Mouse (Mus musculus) layer of hippocampus, postnatal 10 days (tissue): ENCODE data around the gene Gm5767. TPM values are rescaled to one million over a fixed set of nuclear protein-coding genes. Genes with fewer than 3 reads are reported as not detected.

Experiments
- DNase-seq, 2 experiments: peaks; one replicate each; pipeline ENCODE4 v3.0.0; 2021; ENCODE audit warnings: low spot score in 2 of 2
- long read RNA-seq: library from polyadenylated mRNA; stranded (forward); transcript quantifications from one replicate; pipeline ENCODE4 v2.0.0, GENCODE M21; 2023
- total RNA-seq, 2 experiments: library from RNA; stranded (reverse); gene quantifications; 2 replicates each; pipeline ENCODE4 v1.2.3; 2021

Gm5767 gene
- total RNA-seq, result not detected
- long read RNA-seq, result 0 reads

GRCm38 (mm10) chr16:8680470-8680869 lies at the start of gene Gm5767:
Gene Gm5767, plus strand, starts transcription at chr16:8680770.
- no peak for DNase-seq

GRCm38 (mm10) chr16:8631428-8631827 lies 49.1 kb upstream of the Gm5767 start:
- DNase-seq, result no peak

- DNase-seq, result no peak
Observed at GRCm38 (mm10) chr16:8636867-8637216, 43.7 kb upstream of the Gm5767 start.

- DNase-seq, result peak; percentile 84 to 86
Observed at GRCm38 (mm10) chr16:8637217-8638051, 43.1 kb upstream of the Gm5767 start, which contains the start of the genes Pmm2 and Tmem186. Gene Pmm2, plus strand, starts transcription at chr16:8637674. Gene Tmem186, minus strand, starts transcription at chr16:8637712.

GRCm38 (mm10) chr16:8638131-8638530 lies 42.4 kb upstream of the Gm5767 start:
- DNase-seq, result no peak

- DNase-seq, result no peak
Observed at GRCm38 (mm10) chr16:8639466-8640191, 40.9 kb upstream of the Gm5767 start.

GRCm38 (mm10) chr16:8643855-8644254 lies 36.7 kb upstream of the Gm5767 start:
- DNase-seq, result peak; percentile 44 to 47

GRCm38 (mm10) chr16:8645546-8645945 lies 35.0 kb upstream of the Gm5767 start:
- DNase-seq, result no peak

GRCm38 (mm10) chr16:8650007-8650406 lies 30.6 kb upstream of the Gm5767 start:
- DNase-seq, result no peak

- no peak for DNase-seq
Observed at GRCm38 (mm10) chr16:8655108-8655507, 25.5 kb upstream of the Gm5767 start.

GRCm38 (mm10) chr16:8655599-8655998 lies 25.0 kb upstream of the Gm5767 start:
- DNase-seq, result no peak

- no peak for DNase-seq
Observed at GRCm38 (mm10) chr16:8656256-8656655, 24.3 kb upstream of the Gm5767 start.

- no peak for DNase-seq
Observed at GRCm38 (mm10) chr16:8658349-8658748, 22.2 kb upstream of the Gm5767 start.

GRCm38 (mm10) chr16:8658764-8659163 lies 21.8 kb upstream of the Gm5767 start:
- no peak for DNase-seq

- DNase-seq, result no peak
Observed at GRCm38 (mm10) chr16:8663022-8663421, 17.5 kb upstream of the Gm5767 start.

GRCm38 (mm10) chr16:8663606-8664539 lies 16.7 kb upstream of the Gm5767 start:
- DNase-seq, result peak; percentile 42 to 59

GRCm38 (mm10) chr16:8665367-8665766 lies 15.2 kb upstream of the Gm5767 start:
- no peak for DNase-seq

- DNase-seq, result no peak
Observed at GRCm38 (mm10) chr16:8666452-8666851, 14.1 kb upstream of the Gm5767 start.

GRCm38 (mm10) chr16:8667261-8667660 lies 13.3 kb upstream of the Gm5767 start:
- DNase-seq, result no peak

- DNase-seq, result no peak
Observed at GRCm38 (mm10) chr16:8667814-8668213, 12.8 kb upstream of the Gm5767 start.

GRCm38 (mm10) chr16:8668386-8668785 lies 12.2 kb upstream of the Gm5767 start:
- DNase-seq, result no peak
